Mouse (Mus musculus): ENCODE measurements around the gene Nek2. TPM values are rescaled to one million over a fixed set of nuclear protein-coding genes. Genes with fewer than 3 reads are reported as not detected.

Nek2 gene
- 1 to 10 TPM; 4.8 to 6.1 TPM for total RNA-seq (2021)

DNA sequence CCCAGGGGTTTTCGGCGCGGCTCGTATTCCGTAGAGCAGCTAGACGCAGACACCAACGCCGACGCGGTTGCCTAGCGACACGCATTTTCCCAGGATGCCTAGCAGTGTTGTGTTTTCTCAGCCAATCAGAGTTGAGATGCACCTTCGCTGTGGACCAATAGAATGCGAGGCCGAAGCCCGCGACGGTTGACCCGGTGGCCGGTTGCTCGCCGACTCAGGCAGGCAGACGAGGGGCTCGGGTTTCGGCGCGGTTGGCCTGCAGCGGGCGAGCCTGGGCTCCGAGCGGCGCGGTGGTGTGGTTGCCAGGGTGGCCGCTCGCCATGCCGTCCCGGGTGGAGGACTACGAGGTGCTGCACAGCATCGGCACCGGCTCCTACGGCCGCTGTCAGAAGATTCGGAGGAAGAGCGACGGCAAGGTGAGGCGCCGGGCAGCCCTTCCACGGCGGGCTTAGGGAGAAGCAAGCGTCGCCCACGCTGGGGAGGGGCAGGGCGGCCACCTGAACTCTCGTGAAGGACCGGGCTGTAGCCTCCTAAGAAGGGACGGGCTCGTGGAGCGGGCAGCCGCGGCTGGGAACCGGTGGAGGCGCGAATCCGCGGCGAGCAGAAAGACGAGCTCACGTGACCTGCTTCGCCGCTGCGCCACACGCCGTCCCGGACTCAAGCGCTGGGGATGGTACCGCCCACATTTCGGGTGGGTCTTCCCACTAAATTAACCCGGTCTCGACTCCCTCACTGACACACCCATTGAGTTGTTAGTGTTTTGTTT lies at the start of gene Nek2:
Nek2 (plus strand) TSS at position 119 of the 766 bp plus-strand sequence.
- DNase-seq: peak; percentile 98
- intact Hi-C loops (cut with DNase I): no loop called here

DNA sequence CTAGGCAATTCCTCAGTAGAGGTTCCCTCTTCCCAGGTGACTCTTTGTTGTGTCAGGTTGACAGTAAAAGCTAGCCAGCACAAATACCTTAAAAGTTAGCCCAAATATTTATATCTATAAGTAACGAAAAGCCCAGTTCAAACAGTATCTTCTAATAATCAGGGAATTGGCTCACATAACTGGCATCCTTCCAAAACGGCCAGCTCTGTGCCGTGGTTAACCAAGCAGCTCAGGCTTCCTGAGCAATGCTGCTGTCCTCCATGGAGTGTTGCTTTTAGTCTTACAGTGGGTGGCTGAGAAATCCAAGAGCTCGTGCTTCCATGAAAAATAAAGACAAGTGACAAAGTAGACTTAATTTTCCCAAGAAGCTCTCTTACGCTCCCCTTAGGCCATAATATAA lies 47.1 kb upstream of the Nek2 start:
- intact Hi-C loops (cut with DNase I): no loop called here
- DNase-seq: peak; percentile 52

DNA sequence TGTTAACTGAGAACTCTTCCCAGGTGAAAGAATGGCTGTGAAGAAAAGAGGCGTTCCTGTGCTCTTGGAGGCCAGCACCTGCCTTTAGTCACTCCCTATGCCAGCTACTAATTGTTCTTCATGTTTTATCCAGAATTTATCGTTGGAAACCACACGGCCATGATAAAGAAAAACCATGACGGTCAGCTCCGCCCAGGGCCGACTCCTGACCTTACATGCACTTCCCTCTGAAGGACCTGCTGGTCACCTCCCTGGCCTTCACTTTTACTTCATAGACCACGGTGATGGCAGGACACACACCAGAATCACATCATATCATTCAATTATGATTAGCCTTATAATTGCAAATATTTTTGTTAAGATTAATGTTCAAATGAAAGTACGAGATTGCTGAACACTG lies 46.1 kb upstream of the Nek2 start:
- no peak for DNase-seq
- intact Hi-C loops (cut with DNase I): no loop called here

GRCm38 (mm10) chr1:191777521-191777920 lies 43.7 kb upstream of the Nek2 start:
- DNase-seq: no peak
- intact Hi-C loops (cut with DNase I): no loop called here

GRCm38 (mm10) chr1:191780470-191780869 lies 40.8 kb upstream of the Nek2 start:
- intact Hi-C loops (cut with DNase I): no loop called here
- DNase-seq: no peak

GRCm38 (mm10) chr1:191785108-191785507 lies 36.1 kb upstream of the Nek2 start:
- DNase-seq: no peak
- intact Hi-C loops (cut with DNase I): no loop called here

- DNase-seq: no peak
- intact Hi-C loops (cut with DNase I): no loop called here
These were observed 35.0 kb upstream of the Nek2 start for GRCm38 (mm10) chr1:191786255-191786654.

DNA sequence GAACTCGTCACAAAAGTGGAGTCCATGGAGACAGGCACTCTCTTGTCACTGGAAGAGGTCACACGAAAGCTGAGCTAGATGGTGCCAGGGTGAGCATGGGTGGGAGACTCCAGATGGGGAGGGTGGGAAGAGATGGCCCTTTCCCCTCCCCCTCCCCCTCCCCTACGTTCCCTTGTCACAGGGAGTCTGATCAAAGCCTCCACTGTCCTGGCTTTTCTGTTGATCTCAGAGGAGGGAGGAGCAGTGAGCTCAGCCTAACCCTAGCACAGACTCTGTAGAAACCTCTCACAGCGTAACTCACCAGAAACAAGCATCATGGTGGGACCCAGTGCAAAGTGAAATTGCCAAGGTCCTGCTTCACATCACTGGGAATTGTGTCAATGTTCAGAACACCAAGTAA lies 33.9 kb upstream of the Nek2 start:
- intact Hi-C loops (cut with DNase I): no loop called here
- no peak for DNase-seq

DNA sequence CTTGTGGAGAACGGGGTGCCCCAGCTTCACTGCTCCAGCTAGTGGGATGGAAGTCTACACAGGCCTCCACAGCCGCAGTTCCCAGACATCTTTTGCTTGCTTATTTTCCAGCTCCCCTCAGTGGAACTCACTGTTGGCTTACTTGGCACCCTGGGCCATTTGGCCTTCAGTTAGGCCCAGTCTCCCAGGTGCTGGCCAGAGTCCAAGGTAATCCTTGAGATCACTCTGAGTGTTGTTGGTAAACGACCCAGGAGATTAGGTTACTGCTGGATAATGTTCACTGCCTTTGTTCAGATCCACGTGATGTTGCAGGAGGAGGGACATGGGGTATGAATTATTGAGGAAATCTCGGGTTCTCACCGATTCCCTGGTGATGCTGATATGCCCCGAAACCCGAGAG lies 28.3 kb upstream of the Nek2 start:
- peak; percentile 31 for DNase-seq
- intact Hi-C loops (cut with DNase I): no loop called here

DNA sequence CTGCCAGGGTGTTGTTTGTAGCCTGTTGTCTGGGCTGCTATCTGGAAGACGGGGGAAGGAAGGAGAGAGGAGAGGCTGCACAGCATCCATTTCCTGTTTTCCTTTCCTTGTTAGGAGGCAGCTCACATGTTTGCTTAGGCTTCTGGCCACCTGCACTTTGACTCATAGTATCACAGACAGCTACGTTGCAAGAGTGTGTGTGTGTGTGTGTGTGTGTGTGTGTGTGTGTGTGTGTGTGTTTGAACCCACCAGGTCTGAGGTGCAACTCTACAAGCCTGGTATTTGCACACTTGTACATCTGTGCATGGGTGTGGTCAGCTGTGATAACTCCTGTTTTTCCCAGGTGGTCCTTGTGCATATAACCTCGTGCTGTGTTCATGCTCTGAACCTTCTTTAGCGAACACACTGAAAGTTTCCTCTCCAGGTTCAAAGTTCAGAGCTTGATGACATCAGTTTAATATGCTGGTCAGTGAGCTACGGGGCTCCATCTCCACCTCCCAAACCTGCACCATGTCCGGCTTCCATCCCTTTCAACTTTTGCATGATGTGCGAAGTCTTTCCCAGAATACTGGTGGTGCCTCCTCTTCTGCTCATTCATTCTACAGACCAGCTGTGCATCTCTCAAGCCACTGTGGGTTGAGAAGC lies 27.2 kb upstream of the Nek2 start:
- no peak for DNase-seq
- intact Hi-C loops (cut with DNase I): no loop called here

- intact Hi-C loops (cut with DNase I): no loop called here
- no peak for DNase-seq
These were observed 24.9 kb upstream of the Nek2 start for GRCm38 (mm10) chr1:191796238-191796896.

DNA sequence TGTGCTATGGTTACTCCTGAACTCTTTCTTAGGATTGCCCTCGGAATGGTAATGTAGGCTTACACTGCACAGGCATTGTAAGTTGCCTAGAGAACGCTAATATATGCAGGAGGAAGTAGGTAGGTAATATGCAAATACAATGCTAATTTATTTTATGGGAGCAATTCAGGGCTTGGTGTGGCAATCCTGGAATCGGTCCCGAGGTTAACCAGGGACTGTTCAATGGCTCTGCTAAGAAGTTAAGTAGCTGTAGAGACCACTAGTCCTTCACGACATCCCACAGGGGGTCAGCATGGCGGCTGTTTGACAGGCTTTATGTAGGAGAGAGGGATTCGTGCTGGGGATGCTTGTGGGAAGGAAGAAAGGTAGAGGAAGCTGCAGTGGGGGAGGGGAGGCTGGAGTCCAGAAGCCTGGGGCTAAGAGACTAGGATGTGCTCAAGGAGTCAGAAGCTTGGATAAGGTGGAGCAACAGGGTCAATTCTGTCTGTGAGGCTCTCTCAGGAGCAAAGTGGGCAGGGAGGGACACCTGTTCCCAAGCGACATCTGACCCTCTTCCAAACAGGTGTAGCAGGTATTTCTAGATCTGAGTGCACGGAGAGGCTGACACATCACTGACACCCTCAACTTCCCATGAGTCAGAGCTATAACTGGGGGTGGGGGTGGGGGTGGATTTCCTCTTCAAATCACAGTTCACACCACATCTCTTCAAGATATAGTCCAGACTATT lies 19.0 kb upstream of the Nek2 start:
- intact Hi-C loops (cut with DNase I): no loop called here

DNA sequence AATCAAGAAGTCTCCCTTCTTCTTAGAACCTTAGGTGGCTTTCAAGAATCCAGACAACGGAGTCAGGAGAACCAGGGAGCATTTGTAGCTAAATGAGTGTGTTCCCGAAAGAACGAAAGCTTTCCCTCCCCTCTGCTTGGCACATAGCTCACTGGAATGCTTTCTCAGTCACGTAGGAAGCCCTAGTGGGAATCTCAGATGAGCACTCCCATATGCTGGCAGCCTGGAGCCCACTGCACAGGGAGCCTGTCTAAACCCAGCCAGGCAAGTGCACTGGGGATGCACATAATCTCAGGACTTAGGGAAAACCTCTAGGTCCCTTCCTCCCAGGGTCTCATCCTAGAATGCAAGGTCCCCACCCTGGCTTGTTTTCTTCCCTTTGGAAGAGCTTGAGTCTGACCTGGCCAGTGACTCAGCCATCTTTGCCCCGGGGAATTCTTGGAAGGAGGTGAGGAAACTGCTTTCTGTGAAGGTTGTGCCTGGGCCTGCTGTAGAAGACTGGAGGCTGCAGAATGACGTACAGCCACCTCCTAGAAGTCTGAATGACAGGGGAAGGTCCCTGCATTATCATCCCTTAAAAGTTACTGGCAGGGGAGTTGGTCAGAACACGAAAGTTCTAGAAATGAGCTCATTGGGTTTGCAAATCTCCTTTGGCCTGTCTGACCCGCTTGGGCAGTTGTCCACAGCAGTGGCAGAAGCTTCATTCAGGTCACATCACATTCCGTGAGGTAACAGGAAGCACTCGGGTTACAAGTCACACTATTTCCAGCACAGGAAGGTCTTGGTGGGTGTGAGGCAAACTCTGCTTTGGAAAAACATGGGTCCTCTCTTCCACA lies 18.2 kb upstream of the Nek2 start:
- DNase-seq: no peak
- intact Hi-C loops (cut with DNase I): no loop called here

More for the DNA sequence above, 19.0 kb upstream of the Nek2 start:
- DNase-seq: no peak

GRCm38 (mm10) chr1:191804747-191805146 lies 16.5 kb upstream of the Nek2 start:
- intact Hi-C loops (cut with DNase I): no loop called here
- no peak for DNase-seq

- no peak for DNase-seq
- intact Hi-C loops (cut with DNase I): no loop called here
These were observed 15.5 kb upstream of the Nek2 start for GRCm38 (mm10) chr1:191805788-191806187.

GRCm38 (mm10) chr1:191806740-191807139 lies 14.5 kb upstream of the Nek2 start:
- no peak for DNase-seq
- intact Hi-C loops (cut with DNase I): no loop called here

GRCm38 (mm10) chr1:191807979-191808378 lies 13.3 kb upstream of the Nek2 start:
- no peak for DNase-seq
- intact Hi-C loops (cut with DNase I): no loop called here

GRCm38 (mm10) chr1:191808688-191809223 lies 12.5 kb upstream of the Nek2 start:
- intact Hi-C loops (cut with DNase I): no loop called here

GRCm38 (mm10) chr1:191811774-191812173 lies 9.5 kb upstream of the Nek2 start:
- DNase-seq: no peak
- intact Hi-C loops (cut with DNase I): loop anchor here (10.0 kb wide), 1 partner anchor 87 kb away; no protein-coding TSS in a partner anchor

More at GRCm38 (mm10) chr1:191808688-191809223, 12.5 kb upstream of the Nek2 start:
- peak; percentile 98 for DNase-seq

Data from left cerebral cortex, postnatal 4 days (tissue).